Mouse (Mus musculus) frontal cortex, postnatal 36 days (tissue): ENCODE measurements at regions not wholly inside any gene's neighbourhood (a gene's known extent, or its start where the extent isn't known, plus 50 kb on each side); places are given as distances from the start of the nearest gene placed in this dataset.

Experiments
- DNase-seq, 2 experiments: peaks; one replicate each; pipeline ENCODE4 v3.0.0; 2022; ENCODE audit warnings: low spot score in 2 of 2

DNA sequence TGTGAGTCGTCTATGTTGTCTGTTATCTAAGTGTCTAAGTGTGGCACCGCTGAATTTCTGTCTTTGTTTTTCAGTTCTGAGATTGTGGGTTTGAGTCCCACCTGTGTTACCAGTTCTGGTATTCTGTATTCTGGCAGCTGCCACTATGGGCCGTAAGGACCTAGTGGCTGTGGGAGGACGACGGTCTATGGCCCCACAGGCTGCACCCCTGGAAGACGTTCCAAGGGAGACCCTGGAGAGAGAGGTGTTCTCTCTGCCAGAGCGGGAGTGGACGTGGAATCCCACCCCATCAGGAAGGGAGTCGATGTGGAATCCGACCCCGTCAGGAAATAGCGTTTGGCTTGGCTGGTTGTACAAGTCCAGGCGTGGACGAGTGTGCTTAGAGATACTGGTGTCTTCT is 53.2 kb upstream of the Btbd35f2 start:
- DNase-seq = peak in 1 of 2 experiments; percentile 0
